Mouse (Mus musculus) adrenal gland, adult 2 months (tissue): ENCODE data around the gene C1qc. TPM values are rescaled to one million over a fixed set of nuclear protein-coding genes. Genes with fewer than 3 reads are reported as not detected.

Experiments
- DNase-seq: peaks from one replicate; pipeline ENCODE4 v3.0.0; 2021
- long read RNA-seq: library from polyadenylated mRNA; stranded (forward); transcript quantifications from one replicate; pipeline ENCODE4 v2.0.0, GENCODE M21; 2021
- polyA plus RNA-seq: library from polyadenylated mRNA; depleted of rRNA; stranded (reverse); fragments of >200 nt; gene quantifications from 2 replicates; pipeline ENCODE4 v1.2.3, GENCODE M21; 2012; rRNA removed
- total RNA-seq, 2 experiments: library from RNA; stranded (reverse); gene quantifications; 2 replicates each; pipeline ENCODE4 v1.2.3; 2021

Gene C1qc
- 10 to 100 TPM; 49.0 to 62.2 TPM for total RNA-seq
- polyA plus RNA-seq, result 195 and 204 TPM in 2 replicates
- long read RNA-seq, transcript C1qc-201 (3 exons, 1,203 nt), result major isoform, 41 of 54 reads
- long read RNA-seq, partial matches to known transcripts, result 5 of 54 reads
- long read RNA-seq, other reads (novel, unspliced or antisense), result 8 of 54 reads

DNA sequence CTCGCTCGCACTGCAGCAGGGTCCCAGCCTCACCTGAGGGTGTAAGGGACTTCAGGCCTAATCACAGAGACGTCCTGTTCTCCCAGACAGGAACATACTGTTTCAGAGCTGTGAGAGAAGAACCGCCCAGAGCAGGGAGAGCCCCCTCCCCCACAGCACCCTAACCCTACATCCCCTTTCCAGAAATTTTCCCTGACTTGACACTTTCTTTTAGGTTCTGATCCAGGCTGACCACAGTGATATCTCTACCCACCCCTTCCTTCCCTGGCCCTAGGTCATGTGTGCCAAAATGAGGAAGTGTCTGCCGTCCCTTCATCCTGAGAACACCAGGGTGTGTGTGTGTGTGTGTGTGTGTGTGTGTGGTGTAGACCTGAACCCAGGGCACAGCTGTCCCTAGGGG lies at the start of gene C1qc:
Gene C1qc, minus strand, starts transcription at position 255 of the 400 bp plus-strand sequence.
- peak; percentile 25 for DNase-seq

DNA sequence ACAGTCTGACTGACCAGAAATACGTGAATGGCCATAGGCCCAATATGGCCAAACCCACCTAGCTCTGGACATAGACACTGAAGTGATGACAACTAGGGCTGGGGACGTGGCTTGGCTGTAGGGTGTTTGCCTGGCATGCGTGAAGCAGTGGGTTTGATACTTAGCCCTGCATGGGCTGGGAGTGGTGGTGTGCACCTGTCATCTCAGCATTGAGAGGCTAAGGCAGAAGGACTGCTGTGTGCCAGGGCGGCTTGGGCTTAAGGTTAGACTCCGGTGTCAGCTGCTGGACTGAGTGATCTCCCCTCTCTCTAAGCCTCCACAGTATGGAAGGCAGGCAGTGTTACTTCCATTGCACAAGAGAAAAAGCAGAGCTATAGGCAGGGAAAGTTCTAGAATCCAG lies 45.1 kb upstream of the C1qc start:
- DNase-seq, result no peak

DNA sequence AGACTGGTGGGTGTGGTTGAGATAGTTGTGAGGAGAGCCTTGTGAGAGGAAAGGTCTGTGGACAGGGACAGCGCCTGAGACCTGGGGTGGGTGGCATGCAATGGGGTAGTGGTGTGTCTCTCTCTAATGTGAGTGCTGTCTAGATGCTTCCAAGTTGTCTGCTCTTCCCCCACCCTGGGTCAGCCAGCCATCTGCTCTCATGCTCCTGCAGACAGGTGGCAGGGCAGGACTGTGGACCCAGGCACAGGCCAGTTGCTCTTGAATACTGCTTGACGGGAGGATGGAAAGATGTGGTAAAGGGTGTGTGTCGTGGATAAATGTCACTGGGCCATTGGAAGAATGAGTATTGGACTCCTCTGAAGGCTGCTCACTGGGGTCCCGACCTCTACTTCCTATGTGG lies 44.5 kb upstream of the C1qc start:
- DNase-seq, result no peak

DNA sequence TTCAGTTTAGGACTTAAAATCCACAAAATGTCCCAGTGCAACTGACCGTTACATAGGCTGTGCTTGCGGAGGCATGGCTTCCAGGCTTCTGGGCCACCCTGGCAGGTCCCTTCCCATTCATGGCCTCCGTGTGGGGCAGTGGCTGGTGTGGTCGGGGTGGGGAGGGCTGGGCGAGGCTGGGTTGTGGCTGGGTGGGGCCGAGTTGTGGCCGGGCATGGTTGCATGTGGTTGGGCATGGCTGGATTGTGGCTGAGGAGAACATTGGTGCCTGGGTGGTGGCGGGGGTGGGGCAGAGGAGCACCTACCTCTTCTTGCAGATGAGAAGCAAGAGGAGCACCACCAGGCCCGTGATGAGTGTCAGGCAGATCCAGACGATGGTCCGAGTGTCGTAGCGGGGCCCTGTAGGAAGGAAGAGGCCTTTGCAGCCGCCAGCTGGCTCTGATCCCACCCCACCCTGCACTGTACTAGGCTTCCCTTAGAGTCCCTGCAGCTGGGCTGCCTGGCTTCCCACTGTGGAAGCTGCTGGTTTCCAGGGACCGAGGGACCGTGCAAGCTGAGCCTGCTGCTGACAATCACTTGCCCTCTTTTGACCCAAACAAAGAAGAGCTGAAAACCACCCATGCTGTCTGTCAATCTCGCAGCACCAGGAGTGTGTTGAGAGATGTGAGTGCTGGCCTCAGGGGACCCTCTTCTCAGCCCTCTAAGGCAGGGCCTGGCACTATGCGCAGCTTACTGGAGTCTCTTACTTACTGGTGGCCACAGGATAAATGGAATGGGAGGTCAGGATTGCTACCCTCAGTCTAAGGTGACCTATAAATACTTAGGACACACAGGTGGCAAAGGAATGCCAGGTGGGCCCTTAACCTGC lies 42.1 kb upstream of the C1qc start:
- DNase-seq, result no peak

DNA sequence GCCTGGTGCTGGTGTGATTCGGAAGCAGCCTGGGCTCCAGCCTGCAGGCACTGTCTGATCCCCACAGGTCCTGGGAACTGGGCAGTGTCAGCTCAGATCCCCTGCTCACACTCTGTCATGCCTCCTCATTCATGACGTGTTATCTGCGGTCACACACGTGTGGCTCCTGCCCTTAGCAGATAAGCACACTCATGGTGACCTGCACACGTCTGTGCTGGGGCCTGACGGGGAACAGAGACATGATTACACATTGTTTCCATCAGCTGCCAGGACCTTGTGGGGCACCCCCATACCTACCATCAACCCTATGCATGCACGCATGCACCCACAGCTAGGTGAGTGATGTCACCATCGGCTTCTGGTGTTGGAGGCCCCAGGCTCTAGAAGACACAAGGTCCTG lies 37.6 kb upstream of the C1qc start:
- DNase-seq, result no peak

DNA sequence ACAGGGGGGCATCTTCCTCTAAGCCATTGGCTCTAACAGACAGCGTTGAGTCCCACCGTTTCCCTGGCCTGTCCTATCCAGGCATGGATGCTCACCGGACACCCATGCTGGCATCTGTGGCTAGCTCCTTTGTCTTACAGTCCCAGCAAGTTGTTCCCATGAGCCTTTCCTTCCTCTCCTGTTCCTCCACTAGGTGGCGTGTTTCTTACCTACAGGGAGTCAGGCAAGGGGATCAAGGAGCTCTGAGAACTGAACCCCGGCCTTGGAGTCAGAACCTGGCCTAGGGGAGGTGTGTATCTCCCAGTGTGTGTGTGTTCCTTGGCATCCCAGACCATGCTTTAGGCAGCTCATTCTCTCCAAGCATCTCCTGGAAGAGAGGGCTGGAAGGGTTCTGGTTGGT lies 36.1 kb upstream of the C1qc start:
- peak; percentile 33 for DNase-seq

DNA sequence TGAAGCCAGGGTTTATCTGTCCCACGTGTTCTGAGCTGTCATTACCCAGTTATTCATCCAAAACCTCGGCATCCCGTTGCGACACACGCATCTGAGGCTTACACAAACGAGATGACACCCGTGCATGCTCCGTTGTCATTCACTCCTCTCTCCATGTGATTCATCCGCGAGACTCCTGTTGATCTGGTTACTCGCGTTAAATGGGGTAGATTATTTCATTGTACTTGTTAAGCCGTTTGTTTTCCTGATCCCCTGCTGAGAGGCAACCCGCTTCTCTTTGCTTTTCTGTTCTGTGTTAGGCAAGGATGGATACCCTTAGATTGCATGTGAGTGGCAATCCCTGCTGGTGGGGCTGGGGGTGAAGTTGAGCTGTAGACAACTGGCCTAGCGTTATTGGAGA lies 32.9 kb upstream of the C1qc start:
- peak; percentile 30 for DNase-seq

DNA sequence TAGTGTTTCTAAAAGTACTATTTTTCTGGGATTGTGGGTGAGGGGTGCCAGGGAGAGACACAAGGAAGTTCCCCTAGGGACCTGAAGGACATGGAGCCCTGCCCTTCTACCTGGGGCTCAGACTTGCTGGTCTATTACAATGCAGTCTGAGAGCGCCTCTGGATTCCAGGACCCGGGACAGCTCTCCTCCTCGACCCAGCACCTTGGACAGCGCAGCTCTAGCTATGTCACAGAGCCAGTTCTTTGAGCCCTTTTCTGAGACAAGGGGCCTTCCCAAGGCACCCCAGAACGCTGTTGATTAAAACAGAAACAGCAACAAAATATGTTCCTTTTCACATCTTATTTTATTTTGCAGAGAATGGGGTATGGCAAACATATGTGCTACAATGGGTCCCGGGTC lies 31.7 kb upstream of the C1qc start:
- peak; percentile 73 for DNase-seq

DNA sequence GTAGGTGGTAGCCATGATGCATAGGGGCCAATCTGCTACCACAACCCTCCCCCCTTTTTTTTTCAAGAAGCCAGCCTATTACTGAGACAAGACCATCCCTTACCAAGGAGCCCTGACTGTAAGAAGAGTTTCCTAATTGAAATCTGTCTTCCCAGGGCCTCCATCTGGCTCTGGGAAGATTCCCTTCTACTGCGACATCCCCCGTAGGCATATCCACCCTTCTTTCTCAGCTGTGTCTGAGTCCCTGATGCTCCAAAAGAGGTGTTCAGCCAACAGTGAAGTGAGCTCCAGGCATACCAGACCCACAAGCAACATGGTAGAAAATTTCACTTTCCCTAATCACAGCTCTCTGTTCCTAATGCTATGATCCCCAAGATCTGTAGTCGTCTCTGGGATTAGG lies 26.7 kb upstream of the C1qc start:
- no peak for DNase-seq

DNA sequence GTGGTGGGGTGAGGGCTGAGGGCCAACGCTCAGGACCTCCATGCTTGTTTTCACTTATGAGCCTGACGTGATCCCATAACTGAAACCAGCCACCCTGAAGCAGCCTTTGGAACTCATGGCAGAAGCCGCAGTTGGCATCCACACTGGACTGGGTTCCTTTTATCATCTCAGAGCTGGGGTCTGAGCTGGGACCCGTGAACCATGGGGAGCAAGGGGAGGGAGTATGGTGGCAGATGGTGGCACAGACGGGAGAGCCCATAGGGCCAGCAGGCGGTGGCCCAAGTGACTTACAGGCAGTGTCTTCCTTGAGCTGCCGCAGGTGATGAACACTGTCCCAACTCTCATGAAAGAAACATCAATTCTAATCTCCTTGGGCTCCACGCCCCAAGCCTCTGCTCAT lies 26.0 kb upstream of the C1qc start:
- DNase-seq, result no peak

DNA sequence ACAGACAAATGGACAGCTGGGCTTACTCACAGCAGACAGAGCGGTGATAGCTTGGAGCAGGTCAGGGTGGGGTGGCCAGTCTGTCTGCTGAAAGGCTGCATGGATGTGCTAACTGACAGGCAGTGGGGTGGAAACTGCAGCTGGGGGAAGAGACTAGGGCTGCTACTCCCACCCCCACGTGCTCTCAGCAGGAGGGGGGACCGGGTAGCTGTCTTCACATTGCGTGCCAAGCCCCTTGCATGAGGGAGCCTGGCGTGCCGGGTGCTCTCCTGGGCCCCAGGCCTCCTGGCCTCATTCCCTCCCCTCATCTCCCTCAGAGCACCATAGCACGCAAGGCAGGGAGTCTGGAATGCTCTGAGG lies 24.3 kb upstream of the C1qc start:
- DNase-seq, result no peak

DNA sequence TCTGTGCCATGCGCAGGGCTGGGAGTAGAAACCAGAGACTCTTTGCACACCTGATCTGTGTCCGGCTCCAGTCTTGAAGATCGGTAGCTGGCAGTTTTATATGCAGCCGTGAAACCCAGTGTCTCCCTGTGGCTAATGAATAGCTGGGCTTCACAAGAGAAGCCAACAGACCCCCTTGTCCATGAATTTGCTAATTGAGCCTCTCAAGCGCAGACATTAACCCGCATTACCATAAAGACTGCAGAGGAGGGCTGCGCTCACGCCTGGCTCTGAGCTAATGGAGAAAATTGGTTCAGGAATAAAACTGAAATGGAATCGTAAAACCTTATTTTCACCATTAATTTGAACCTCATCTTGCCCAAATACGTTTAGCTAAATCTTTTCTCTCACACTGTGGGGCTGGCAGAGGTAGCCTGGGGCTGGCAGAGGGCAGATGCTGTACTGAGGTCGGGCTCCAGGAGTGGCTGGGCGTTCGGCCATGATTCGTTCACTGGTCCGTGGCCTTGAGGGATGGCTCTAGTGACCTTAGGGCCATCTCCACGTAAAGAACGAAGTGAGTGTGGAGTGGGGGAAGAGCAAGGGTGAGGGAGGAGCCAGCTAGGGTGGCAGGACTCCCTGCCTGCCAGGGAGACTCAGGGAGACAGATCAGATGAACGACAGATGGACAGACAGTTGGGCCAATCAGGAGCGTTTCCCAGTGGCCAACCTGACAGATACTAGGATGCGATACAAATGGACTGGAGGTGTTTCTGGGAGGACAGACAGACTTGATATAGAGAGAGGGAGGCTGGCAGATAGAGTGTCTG lies 23.7 kb upstream of the C1qc start:
- no peak for DNase-seq

DNA sequence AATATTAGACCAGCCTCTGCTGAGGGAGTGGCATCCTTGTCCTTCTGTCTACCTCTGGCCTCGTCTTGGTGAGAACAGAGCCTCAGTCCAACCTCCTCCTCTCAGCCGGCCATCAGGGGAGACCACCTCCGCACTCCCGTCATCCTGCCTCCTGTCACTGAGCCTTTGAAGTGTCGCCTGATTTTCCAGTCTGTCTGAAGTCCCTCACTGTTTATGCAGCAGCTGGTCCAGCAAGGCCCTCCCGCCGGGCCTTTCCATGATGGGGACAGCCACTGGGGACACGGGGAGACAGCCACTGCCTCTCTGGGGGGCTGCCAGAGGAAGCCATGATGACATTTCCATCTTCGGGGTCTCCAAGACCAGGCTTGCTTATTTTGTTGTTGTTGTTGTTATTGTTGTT lies 20.0 kb upstream of the C1qc start:
- no peak for DNase-seq

DNA sequence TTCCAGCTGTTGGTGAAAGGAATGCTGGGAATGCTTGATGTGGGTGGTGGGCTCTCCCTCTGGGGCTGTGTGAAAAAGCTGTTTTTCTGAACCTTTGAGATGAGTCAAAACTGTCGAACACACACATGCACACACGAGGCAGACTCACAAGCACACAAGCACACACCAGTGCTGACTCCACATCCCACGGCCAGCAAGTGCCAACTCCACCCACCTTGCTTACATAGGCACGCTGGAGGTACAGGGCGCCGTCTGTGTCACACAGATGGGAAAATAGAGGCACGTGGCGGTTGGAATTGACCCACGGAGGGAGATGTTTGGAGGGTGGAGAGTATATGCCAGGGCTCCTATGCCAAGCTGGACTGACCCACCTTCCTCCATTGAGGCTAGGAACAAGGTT lies 18.9 kb upstream of the C1qc start:
- DNase-seq, result no peak

DNA sequence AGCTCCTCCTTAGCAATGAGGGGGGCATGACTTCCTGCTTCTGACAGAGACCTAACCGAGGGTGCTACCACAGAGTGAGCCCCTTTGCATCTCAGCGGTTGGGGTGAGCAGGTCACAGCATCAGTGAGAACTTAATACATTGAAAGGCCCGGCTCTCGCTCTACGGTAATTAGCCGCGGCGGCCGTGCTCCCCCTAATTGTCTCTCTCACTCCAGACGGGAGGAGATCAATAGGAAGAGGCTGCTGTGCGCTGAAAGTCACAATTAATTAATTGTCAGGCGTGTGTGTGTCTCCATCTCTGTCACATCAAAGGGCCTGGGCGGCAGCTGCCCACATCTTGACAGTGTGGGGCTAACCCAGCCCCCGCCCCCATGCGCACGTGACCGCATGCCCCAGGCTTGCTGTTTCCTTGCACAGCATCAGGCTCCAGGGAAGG lies 18.4 kb upstream of the C1qc start:
- no peak for DNase-seq

DNA sequence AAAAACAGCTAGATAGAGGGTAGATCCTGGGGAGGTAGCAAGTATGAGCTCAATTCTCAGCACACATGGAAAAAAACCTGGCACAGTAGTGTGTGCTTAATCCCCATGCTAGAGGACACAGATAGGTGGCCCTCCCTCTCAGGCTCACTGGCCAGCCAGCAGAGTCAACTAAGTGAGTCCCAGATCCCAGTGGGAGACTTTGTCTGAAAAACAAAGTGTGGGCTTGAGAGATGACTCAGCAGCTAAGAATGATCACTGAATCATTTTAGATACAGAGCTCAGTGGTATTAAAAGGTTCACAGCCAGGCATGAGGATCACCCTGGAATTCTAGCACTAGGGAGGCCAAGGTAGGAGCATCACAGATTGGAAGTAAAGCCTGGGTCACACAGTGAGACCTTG lies 14.9 kb upstream of the C1qc start:
- DNase-seq, result no peak

DNA sequence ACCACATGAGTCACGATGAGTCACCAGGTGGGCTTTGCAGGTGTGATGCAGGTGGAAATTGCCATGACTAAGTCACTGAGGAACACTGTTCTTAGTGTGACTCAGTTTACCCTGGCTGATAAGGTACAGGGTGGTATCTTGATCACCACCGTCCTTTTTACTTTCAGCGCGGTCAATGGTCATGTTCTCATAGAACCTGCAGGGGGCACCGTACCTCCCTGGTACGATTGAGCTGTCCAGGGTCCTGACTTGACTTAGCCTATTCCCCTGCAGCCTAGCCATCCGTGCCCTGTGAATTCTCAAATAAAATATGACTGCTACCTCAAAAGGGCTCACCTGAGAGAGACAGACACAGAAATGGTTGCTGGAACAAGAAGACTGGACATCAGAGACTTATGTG lies 14.2 kb upstream of the C1qc start:
- peak; percentile 21 for DNase-seq

DNA sequence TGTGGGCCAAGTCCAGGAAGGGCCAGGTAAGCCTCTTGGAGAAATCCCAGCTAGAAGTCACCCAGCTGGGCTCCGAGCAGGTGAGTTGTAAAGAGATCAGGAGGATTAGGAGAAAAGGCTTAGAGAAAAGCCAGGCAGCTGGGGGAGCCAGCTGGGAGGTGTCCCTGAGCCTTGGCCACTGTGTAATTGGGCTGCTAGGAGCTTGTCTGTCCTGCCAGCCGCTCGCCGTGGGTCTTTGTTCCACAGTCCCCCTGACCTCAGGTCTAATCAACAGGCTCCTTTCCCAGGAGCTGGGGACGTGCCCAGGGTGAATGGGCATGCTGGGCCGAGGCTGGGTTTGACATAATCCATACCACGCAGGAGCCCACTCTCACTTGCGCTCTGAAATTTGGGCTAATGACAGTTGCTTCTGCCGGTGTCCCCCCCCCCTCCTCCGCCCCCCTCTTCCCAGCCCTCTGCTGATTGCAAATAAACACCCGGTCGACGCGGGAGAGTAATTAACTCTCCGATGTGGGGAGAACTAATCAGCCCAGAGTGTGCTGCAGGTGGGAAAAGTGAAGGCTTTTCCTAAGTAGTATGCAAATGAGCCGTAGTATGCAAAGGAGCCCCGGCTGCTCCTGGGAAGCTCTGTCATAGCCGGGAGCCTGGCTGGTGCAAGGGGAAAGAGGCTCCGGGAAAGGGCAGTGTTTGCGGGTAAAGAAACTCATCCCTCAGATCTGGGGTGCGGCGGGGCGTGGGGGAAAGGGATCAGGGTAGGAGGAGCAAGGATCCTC lies 12.1 kb upstream of the C1qc start:
- DNase-seq, result no peak

DNA sequence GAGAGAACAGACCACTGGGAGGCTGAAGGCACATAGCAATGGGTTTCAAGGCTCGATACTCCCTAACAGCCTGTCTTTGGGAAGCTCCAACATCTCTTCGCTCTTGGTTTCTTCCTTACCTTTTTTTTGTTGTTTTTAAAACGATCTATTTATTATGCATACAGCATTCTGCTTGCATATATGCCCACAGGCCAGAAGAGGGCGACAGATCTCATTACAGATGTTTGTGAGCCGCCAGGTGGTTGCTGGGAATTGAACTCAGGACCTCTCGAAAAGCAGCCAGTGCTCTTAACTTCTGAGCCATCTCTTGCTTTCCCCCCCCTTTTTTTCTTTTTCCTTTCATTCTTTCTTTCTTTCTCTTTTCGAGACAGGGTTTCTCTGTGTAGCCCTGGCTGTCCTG lies 6.3 kb upstream of the C1qc start:
- DNase-seq, result no peak

DNA sequence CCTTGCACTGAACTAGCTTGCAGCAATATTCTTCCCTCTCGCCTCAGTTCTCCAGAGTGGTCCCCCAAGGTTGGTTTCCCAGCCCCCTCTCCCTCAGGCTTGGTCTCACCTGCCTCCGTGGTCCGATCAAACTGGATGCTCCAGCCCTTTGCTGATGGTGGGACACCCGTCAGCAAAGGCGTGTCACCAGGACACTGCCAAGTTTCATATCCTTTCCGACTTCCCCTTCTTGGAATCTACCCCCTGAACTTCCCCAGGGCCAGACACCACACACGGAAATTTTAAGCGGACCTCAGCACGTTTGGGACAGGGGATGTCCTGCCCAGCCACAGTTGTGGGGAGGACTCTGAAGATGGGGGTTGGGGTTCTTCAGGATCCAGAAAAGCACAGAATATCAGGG lies 5.8 kb upstream of the C1qc start, which contains the start of gene C1qa:
Gene C1qa, minus strand, starts transcription at position 167 of the 400 bp plus-strand sequence.
- peak; percentile 20 for DNase-seq

DNA sequence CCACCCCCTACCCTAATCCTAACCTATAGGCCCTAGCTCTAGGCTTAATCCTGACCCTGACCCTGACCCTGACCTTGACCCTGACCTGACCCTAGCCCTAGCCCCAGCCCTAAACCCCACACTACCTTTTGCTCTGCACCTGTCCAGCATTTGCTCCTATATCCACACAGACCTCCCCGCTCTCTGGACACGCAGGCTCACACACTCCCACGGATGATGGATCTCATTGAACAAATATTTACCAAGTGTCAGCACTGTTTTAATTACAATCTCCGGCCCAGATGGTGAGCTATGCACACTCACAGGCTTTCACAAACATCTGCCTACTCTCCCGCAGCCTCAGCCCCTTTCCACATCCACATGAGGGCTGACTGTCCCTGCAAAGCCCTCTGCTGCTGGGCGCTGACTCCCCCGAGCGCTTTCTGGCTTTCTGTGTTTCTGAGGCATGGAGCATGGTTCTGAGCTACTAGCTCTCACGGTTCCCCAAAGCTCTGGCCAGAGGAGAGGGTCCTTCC lies 5.3 kb upstream of the C1qc start:
- DNase-seq, result no peak

DNA sequence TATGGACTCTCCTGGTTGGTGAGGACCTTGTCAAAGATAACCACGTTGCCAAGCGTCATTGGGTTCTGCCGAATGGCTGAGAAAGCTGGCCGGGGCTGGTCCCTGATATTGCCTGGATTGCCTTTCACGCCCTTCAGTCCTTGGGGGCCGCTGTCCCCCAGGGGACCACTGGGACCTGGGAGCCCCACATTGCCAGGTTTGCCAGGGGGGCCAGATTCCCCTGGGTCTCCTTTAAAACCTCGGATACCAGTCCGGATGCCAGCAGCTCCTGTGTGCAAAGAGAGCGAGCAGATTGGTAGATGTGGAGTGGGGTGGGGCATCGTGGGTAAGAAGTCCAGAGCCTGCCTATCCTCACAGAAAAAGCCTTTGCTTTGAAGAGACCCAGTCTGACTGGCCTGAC lies 3.6 kb upstream of the C1qc start:
- no peak for DNase-seq
